Mouse (Mus musculus) kidney, embryonic 16.5 days (tissue): Measurements from ENCODE around the gene Tspan7. TPM values are rescaled to one million over a fixed set of nuclear protein-coding genes. Genes with fewer than 3 reads are reported as not detected.

ENCODE experiments used
- ATAC-seq: fragments of 200-750 bp; cut with Nextera tagmentation; 2 replicates; pipeline ENCODE4 v1.8.0; 2017; ENCODE audit warnings: moderate TSS enrichment; ENCODE audit not compliant: low FRiP score, low TSS enrichment
- H3K27ac ChIP-seq: fragments of 300-500 bp; sonication (generic); 2 replicates; pipeline ENCODE4 v1.5.1; 2014; ENCODE audit warnings: low read length
- H3K27me3 ChIP-seq: fragments of 300-500 bp; sonication (generic); 2 replicates; pipeline ENCODE4 v1.6.1; 2014; ENCODE audit warnings: low read length, control low read depth, mixed read lengths; ENCODE audit not compliant: insufficient read depth
- H3K36me3 ChIP-seq: fragments of 300-500 bp; sonication (generic); 2 replicates; pipeline ENCODE4 v1.6.1; 2014; ENCODE audit warnings: low read length, control low read depth, mixed read lengths; ENCODE audit not compliant: insufficient read depth
- H3K4me1 ChIP-seq: fragments of 300-500 bp; sonication (generic); 2 replicates; pipeline ENCODE4 v1.6.1; 2014; ENCODE audit warnings: low read length, control low read depth, mixed read lengths; ENCODE audit not compliant: insufficient read depth
- H3K4me2 ChIP-seq: fragments of 300-500 bp; sonication (generic); replicated peaks from 2 replicates; pipeline ENCODE4 v1.6.1; 2014; ENCODE audit warnings: low read depth, low read length
- H3K4me3 ChIP-seq: fragments of 300-500 bp; sonication (generic); 2 replicates; pipeline ENCODE4 v1.5.1; 2014; ENCODE audit warnings: mild to moderate bottlenecking, low read length
- H3K9ac ChIP-seq: fragments of 300-500 bp; sonication (generic); replicated peaks from 2 replicates; pipeline ENCODE4 v1.6.1; 2014; ENCODE audit warnings: low read length
- H3K9me3 ChIP-seq: fragments of 300-500 bp; sonication (generic); 2 replicates; pipeline ENCODE4 v1.6.1; 2016; ENCODE audit warnings: low read length, control low read depth
- WGBS: fragments of 180-500 bp; shearing (Covaris S2); extraction: QIAGEN DNeasy Blood & Tissue Kit; methylation state at CpG from one replicate; pipeline ENCODE4 v1.1.7; 2014; 5-methylcytosine and 5-hydroxymethylcytosine counted together
- polyA plus RNA-seq: library from polyadenylated mRNA; unstranded; fragments of >200 nt; fragmentation: Nextera tagmentation; extraction: Ambion mirVana; gene quantifications from 2 replicates; pipeline ENCODE4 v1.2.1, GENCODE M21; 2015

Tspan7 gene
- polyA plus RNA-seq, 1 experiment from 2014 or later: 122 TPM

- no peak; the same call in 1 of the 2 replicates for ATAC-seq
- H3K4me2 ChIP-seq: no peak overlapping the region
- H3K9ac ChIP-seq: no peak overlapping the region
- H3K27ac ChIP-seq: no peak overlapping the region
- 0 out of 2 replicates have a peak, but pooled peaks cover 5% of the 10 kb centered on the region for H3K4me1 ChIP-seq
- no peaks in the 10 kb centered on the region; the same call in 1 of the 2 replicates for H3K27me3 ChIP-seq
- H3K9me3 ChIP-seq: no peaks in the 10 kb centered on the region
- H3K36me3 ChIP-seq: no peaks in the 10 kb centered on the region
- WGBS: 53% methylated on average over 2 of the region's 2 CpGs
- H3K4me3 ChIP-seq: no peak overlapping the region
Measured at GRCm38 (mm10) chrX:10539009-10539408, 54.1 kb downstream of the Tspan7 start.

GRCm38 (mm10) chrX:10539482-10540166, 54.7 kb downstream of the Tspan7 start:
- Histone ChIP-seq H3K9me3 (no peaks in the 10 kb centered on the region), H3K9ac (no peak overlapping the region), H3K4me3 (no peak overlapping the region), H3K36me3 (no peaks in the 10 kb centered on the region), H3K4me2 (no peak overlapping the region), H3K27ac (no peak overlapping the region), H3K4me1 (0 out of 2 replicates have a peak, but pooled peaks cover 5% of the 10 kb centered on the region), H3K27me3 (no peaks in the 10 kb centered on the region; the same call in 1 of the 2 replicates)
- WGBS: 56% methylated on average over 6 of the region's 6 CpGs
- ATAC-seq: no peak

DNA sequence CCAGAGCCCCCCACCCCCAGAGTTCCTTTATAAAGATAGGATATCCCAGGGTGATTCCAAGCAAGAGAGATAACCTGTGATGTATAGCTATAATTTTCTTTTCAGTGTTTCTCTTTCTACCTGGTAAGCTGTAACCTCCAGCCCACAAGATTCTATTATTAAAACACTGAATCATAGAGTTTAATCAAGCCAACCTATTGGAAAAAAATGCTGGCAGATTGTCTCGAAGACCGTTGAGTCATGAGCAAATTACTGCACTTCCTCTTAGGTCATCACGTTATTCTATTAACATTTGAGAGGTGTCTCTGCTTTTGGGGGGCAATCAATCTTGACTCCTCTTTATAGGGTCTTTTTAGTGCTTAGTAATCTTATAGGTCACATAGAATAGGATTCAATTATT, 61.9 kb downstream of the Tspan7 start:
- H3K4me1 ChIP-seq: no peaks in the 10 kb centered on the region
- H3K36me3 ChIP-seq: no peaks in the 10 kb centered on the region
- no peak overlapping the region for H3K4me2 ChIP-seq
- H3K27ac ChIP-seq: no peak overlapping the region
- no peak overlapping the region for H3K4me3 ChIP-seq
- no peak overlapping the region for H3K9ac ChIP-seq
- H3K27me3 ChIP-seq: no peaks in the 10 kb centered on the region
- no peaks in the 10 kb centered on the region for H3K9me3 ChIP-seq
- 83% methylated on average over 3 of the region's 3 CpGs for WGBS
- ATAC-seq: no peak

GRCm38 (mm10) chrX:10549708-10550107, 64.8 kb downstream of the Tspan7 start:
- H3K4me2 ChIP-seq: no peak overlapping the region

GRCm38 (mm10) chrX:10556899-10557298, 71.9 kb downstream of the Tspan7 start:
- Histone ChIP-seq H3K27me3 (no peaks in the 10 kb centered on the region), H3K4me2 (no peak overlapping the region), H3K4me1 (no peaks in the 10 kb centered on the region), H3K27ac (no peak overlapping the region), H3K9me3 (no peaks in the 10 kb centered on the region), H3K9ac (no peak overlapping the region), H3K36me3 (no peaks in the 10 kb centered on the region), H3K4me3 (no peak overlapping the region)
- 77% methylated on average over 3 of the region's 3 CpGs for WGBS
- no peak for ATAC-seq

More at GRCm38 (mm10) chrX:10549708-10550107, 64.8 kb downstream of the Tspan7 start:
- Histone ChIP-seq H3K9ac (no peak overlapping the region), H3K9me3 (no peaks in the 10 kb centered on the region), H3K27ac (no peak overlapping the region), H3K36me3 (no peaks in the 10 kb centered on the region), H3K4me1 (no peaks in the 10 kb centered on the region), H3K27me3 (no peaks in the 10 kb centered on the region), H3K4me3 (no peak overlapping the region)
- no peak for ATAC-seq
- WGBS: 81% methylated on average over 3 of the region's 3 CpGs

DNA sequence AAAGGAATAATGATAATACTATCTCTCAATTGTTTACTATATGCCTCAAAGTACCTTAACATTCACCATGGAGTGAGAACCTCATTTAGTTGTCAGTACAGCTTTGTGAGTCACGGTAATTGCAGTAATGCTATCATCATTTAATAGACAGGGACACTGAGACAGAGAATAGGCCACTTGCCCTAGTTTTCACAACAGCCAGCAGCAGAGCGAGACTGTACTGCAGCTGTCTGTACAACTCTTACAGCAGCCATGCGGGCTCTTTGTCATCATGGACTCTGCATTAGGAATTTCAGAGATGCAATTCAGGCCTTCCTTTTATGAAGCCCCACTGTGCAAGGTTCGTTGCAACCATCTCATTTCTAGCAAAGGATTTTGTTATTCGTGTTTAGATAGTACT, 72.6 kb downstream of the Tspan7 start:
- ATAC-seq: no peak
- 75% methylated on average over 5 of the region's 5 CpGs for WGBS
- Histone ChIP-seq H3K4me2 (no peak overlapping the region), H3K36me3 (no peaks in the 10 kb centered on the region), H3K27ac (no peak overlapping the region), H3K4me1 (no peaks in the 10 kb centered on the region), H3K9me3 (no peaks in the 10 kb centered on the region), H3K4me3 (no peak overlapping the region), H3K9ac (no peak overlapping the region), H3K27me3 (no peaks in the 10 kb centered on the region)

GRCm38 (mm10) chrX:10558625-10559024, 73.7 kb downstream of the Tspan7 start:
- Histone ChIP-seq H3K27me3 (no peaks in the 10 kb centered on the region; the same call in 1 of the 2 replicates), H3K9me3 (no peaks in the 10 kb centered on the region), H3K4me3 (no peak overlapping the region), H3K4me2 (no peak overlapping the region), H3K27ac (no peak overlapping the region), H3K36me3 (no peaks in the 10 kb centered on the region), H3K4me1 (no peaks in the 10 kb centered on the region), H3K9ac (no peak overlapping the region)
- WGBS: 68% methylated on average over 2 of the region's 2 CpGs
- ATAC-seq: no peak

DNA sequence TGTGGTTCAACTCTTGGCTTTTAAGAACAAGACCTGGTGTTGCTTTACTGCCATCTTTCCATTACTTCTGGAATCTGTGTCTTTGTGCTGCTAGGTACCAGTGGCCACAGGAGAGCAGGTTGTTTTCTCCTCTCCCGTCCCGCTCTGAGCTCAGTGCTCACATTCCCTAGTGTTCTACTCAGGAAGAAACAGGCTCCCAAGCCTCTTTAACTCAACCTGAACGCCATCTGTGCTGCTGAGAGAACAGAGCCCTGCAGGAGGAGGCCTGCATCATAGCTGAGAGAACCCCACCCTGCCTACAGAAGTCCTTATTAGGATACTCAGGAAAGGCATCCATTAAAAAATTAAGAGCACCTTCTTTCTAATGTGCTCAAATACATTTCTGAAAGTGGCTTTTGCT, 80.9 kb downstream of the Tspan7 start:
- Histone ChIP-seq H3K4me3 (no peak overlapping the region), H3K9me3 (no peaks in the 10 kb centered on the region), H3K4me1 (no peaks in the 10 kb centered on the region), H3K4me2 (no peak overlapping the region), H3K9ac (no peak overlapping the region), H3K36me3 (no peaks in the 10 kb centered on the region), H3K27me3 (no peaks in the 10 kb centered on the region; the same call in 1 of the 2 replicates), H3K27ac (no peak overlapping the region)
- WGBS: 70% methylated on average over 3 of the region's 3 CpGs
- ATAC-seq: no peak

- Histone ChIP-seq H3K9ac (no peak overlapping the region), H3K27ac (peak overlapping the region; percentile 34; the same call in 1 of the 2 replicates)
- no peak for ATAC-seq
Measured at GRCm38 (mm10) chrX:10574523-10574922, 89.6 kb downstream of the Tspan7 start.

GRCm38 (mm10) chrX:10575406-10575805, 90.4 kb downstream of the Tspan7 start:
- H3K4me1 ChIP-seq: no peaks in the 10 kb centered on the region
- H3K9me3 ChIP-seq: no peaks in the 10 kb centered on the region
- no peaks in the 10 kb centered on the region for H3K36me3 ChIP-seq
- ATAC-seq: no peak
- H3K4me3 ChIP-seq: no peak overlapping the region
- no peak overlapping the region for H3K27ac ChIP-seq
- H3K9ac ChIP-seq: no peak overlapping the region
- H3K4me2 ChIP-seq: no peak overlapping the region
- 64% methylated on average over 2 of the region's 2 CpGs for WGBS
- no peaks in the 10 kb centered on the region for H3K27me3 ChIP-seq

More at GRCm38 (mm10) chrX:10574523-10574922, 89.6 kb downstream of the Tspan7 start:
- no peaks in the 10 kb centered on the region for H3K4me1 ChIP-seq
- H3K9me3 ChIP-seq: no peaks in the 10 kb centered on the region
- H3K4me3 ChIP-seq: no peak overlapping the region
- H3K27me3 ChIP-seq: no peaks in the 10 kb centered on the region; the same call in 1 of the 2 replicates
- 51% methylated on average over 3 of the region's 3 CpGs for WGBS
- H3K4me2 ChIP-seq: no peak overlapping the region
- no peaks in the 10 kb centered on the region for H3K36me3 ChIP-seq
